Mouse (Mus musculus) CH12.LX (cell line): ENCODE measurements around the gene Cacng7. TPM values are rescaled to one million over a fixed set of nuclear protein-coding genes. Genes with fewer than 3 reads are reported as not detected.

Experiments used
- DNase-seq: peaks from one replicate; pipeline ENCODE4 v3.0.0-alpha.2; 2013; ENCODE audit errors: extremely low read depth
- H3K27ac ChIP-seq: 2 replicates; pipeline ENCODE4 v1.5.1; 2012; ENCODE audit warnings: low read depth, mild to moderate bottlenecking, control low read depth, moderate library complexity; ENCODE audit not compliant: insufficient read depth
- H3K27me3 ChIP-seq: replicated peaks from 2 replicates; pipeline ENCODE3; 2012; ENCODE audit warnings: inconsistent platforms
- H3K36me3 ChIP-seq, 2 experiments: replicated peaks in 1 of 2; 2 replicates each; pipeline versions ENCODE3 to v1.6.1; 2012; ENCODE audit warnings: inconsistent platforms in 1 of 2, low read length in 1 of 2, mild to moderate bottlenecking in 1 of 2, mixed read lengths in 1 of 2, moderate library complexity in 1 of 2; ENCODE audit not compliant: control insufficient read depth in 1 of 2, insufficient read depth in 1 of 2
- H3K4me1 ChIP-seq, 2 experiments: 2 replicates each; pipeline ENCODE4 v1.6.1; 2012; ENCODE audit warnings: inconsistent platforms in 1 of 2, moderate library complexity in 1 of 2; ENCODE audit not compliant: insufficient read depth in 2 of 2, control insufficient read depth in 1 of 2
- H3K4me2 ChIP-seq: 2 replicates; pipeline ENCODE4 v1.6.1; 2012; ENCODE audit warnings: low read depth, mild to moderate bottlenecking, control low read depth; ENCODE audit not compliant: poor library complexity, insufficient read depth, severe bottlenecking
- H3K4me3 ChIP-seq, 3 experiments: fragments of 150-350 bp in 1 of 3; sonication (generic) in 1 of 3; replicated peaks in 1 of 3; 2 replicates each; pipeline versions ENCODE3 to v1.5.1; 2011 to 2012; ENCODE audit warnings: low read depth in 2 of 3, low read length in 2 of 3, mild to moderate bottlenecking in 2 of 3, moderate library complexity in 2 of 3, control low read depth in 1 of 3, improper control_type of control experiment in 1 of 3, inconsistent platforms in 1 of 3, mixed read lengths in 1 of 3; ENCODE audit not compliant: poor library complexity in 1 of 3
- H3K79me2 ChIP-seq: replicated peaks from 2 replicates; pipeline ENCODE4 v1.6.1; 2012; ENCODE audit warnings: mild to moderate bottlenecking, moderate library complexity; ENCODE audit not compliant: control insufficient read depth, poor library complexity, insufficient read depth, severe bottlenecking; ENCODE audit errors: extremely low read depth
- H3K9ac ChIP-seq: 2 replicates; pipeline ENCODE4 v1.6.1; 2012; ENCODE audit warnings: low read depth, mild to moderate bottlenecking, control low read depth, moderate library complexity; ENCODE audit not compliant: insufficient read depth
- H3K9me3 ChIP-seq: replicated peaks from 2 replicates; pipeline ENCODE3; 2012; ENCODE audit warnings: low read length, inconsistent platforms, mixed read lengths
- BHLHE40 ChIP-seq: IDR thresholded peaks from 2 replicates; pipeline ENCODE4 v1.6.1; 2011; ENCODE audit warnings: mild to moderate bottlenecking, low read depth, low read length, improper control_type of control experiment
- CHD1 ChIP-seq: IDR thresholded peaks from 2 replicates; pipeline ENCODE4 v1.6.1; 2012; ENCODE audit warnings: low read depth, low read length, improper control_type of control experiment, inconsistent platforms
- CHD2 ChIP-seq: IDR thresholded peaks from 2 replicates; pipeline ENCODE4 v1.6.1; 2011; ENCODE audit warnings: low read length, improper control_type of control experiment
- E2F4 ChIP-seq: IDR thresholded peaks from 2 replicates; pipeline ENCODE4 v1.6.1; 2011; ENCODE audit warnings: low read depth, low read length, improper control_type of control experiment; ENCODE audit not compliant: insufficient replicate concordance
- ELF1 ChIP-seq: IDR thresholded peaks from 2 replicates; pipeline ENCODE4 v1.6.1; 2014; ENCODE audit warnings: low read depth, mild to moderate bottlenecking, inconsistent platforms, low read length, improper control_type of control experiment
- ETS1 ChIP-seq: conservative IDR thresholded peaks from 2 replicates; pipeline ENCODE4 v1.6.1; 2012; ENCODE audit warnings: low read depth, mild to moderate bottlenecking, inconsistent platforms, low read length, improper control_type of control experiment, moderate library complexity
- HCFC1 ChIP-seq: IDR thresholded peaks from 2 replicates; pipeline ENCODE4 v1.6.1; 2012; ENCODE audit warnings: low read depth, mild to moderate bottlenecking, inconsistent platforms, low read length, improper control_type of control experiment
- MAX ChIP-seq: IDR thresholded peaks from 2 replicates; pipeline ENCODE4 v1.6.1; 2011; ENCODE audit warnings: low read length, improper control_type of control experiment
- MAZ ChIP-seq: IDR thresholded peaks from 2 replicates; pipeline ENCODE4 v1.6.1; 2012; ENCODE audit warnings: low read depth, mild to moderate bottlenecking, inconsistent platforms, low read length, improper control_type of control experiment, moderate library complexity
- MEF2A ChIP-seq: IDR thresholded peaks from 2 replicates; pipeline ENCODE4 v1.6.1; 2014; ENCODE audit warnings: low read depth, mild to moderate bottlenecking, inconsistent platforms, low read length, improper control_type of control experiment, borderline replicate concordance
- MYC ChIP-seq: IDR thresholded peaks from 2 replicates; pipeline ENCODE4 v1.6.1; 2011; ENCODE audit warnings: low read depth, mild to moderate bottlenecking, improper control_type of control experiment, low read length
- PAX5 ChIP-seq: IDR thresholded peaks from 2 replicates; pipeline ENCODE4 v1.6.1; 2012; ENCODE audit warnings: low read length, inconsistent platforms, mixed read lengths
- POLR2A ChIP-seq: IDR thresholded peaks from 2 replicates; pipeline ENCODE4 v1.6.1; 2011; ENCODE audit warnings: low read depth, mild to moderate bottlenecking, improper control_type of control experiment, low read length
- RAD21 ChIP-seq: IDR thresholded peaks from 2 replicates; pipeline ENCODE4 v1.6.1; 2011; ENCODE audit warnings: low read depth, mild to moderate bottlenecking, low read length, improper control_type of control experiment, moderate library complexity
- TBP ChIP-seq: conservative IDR thresholded peaks from 2 replicates; pipeline ENCODE4 v1.6.1; 2011; ENCODE audit warnings: low read depth, low read length, improper control_type of control experiment
- ZC3H11A ChIP-seq: IDR thresholded peaks from 2 replicates; pipeline ENCODE4 v1.6.1; 2012; ENCODE audit warnings: low read depth, mild to moderate bottlenecking, inconsistent platforms, low read length, improper control_type of control experiment
- ZKSCAN1 ChIP-seq: IDR thresholded peaks from 2 replicates; pipeline ENCODE4 v1.6.1; 2012; ENCODE audit warnings: low read depth, inconsistent platforms, low read length, improper control_type of control experiment, borderline replicate concordance
- dilution Hi-C: fragments of 300-500 bp; cut with MboI; formaldehyde crosslinking; loops from 2 replicates; pipeline ENCODE4 v1.14.3; 2020; ENCODE audit warnings: low sequenced_read_pairs; ENCODE audit not compliant: extremely low pct_unique_long_range_greater_than_20kb, extremely low pct_ligation_motif_present
- in situ Hi-C: fragments of 300-500 bp; cut with MboI; formaldehyde crosslinking; loops from 3 replicates; pipeline ENCODE4 v1.14.3; 2019; ENCODE audit warnings: low sequenced_read_pairs, low pct_ligation_motif_present, low pct_unique_long_range_greater_than_20kb, mixed read lengths
- polyA plus RNA-seq: library from polyadenylated mRNA; unstranded; fragments of >175 nt; gene quantifications from 2 replicates; pipeline ENCODE4 v1.2.1, GENCODE M21; 2012; ENCODE audit warnings: low read depth; ENCODE audit not compliant: insufficient read length
- total RNA-seq, 2 experiments: library from RNA; depleted of rRNA; stranded (reverse); fragments of 300-350 nt in 1 of 2; fragments of >200 nt in 1 of 2; gene quantifications; 2 replicates each; pipeline ENCODE4 v1.2.3; 2012 to 2014

Cacng7 gene
- total and polyA plus RNA-seq, 3 experiments = 0.21 to 2.8 (median 0.28) TPM

GRCm38 (mm10) chr7:3332224-3332615 lies 535 bp upstream of the Cacng7 start:
- dilution Hi-C loops (no loop called here), in situ Hi-C loops (no loop called here)
- no peaks in the 10 kb centered on the region for H3K9me3 ChIP-seq
- no peak for DNase-seq
- H3K27me3 ChIP-seq = peaks cover 4% of the 10 kb centered on the region
- H3K27ac ChIP-seq = no peak overlapping the region
- no peak overlapping the region for H3K9ac ChIP-seq
- peak overlapping the region; percentile 35; the same call in 1 of the 2 replicates for H3K4me2 ChIP-seq
- no peaks in the 10 kb centered on the region for H3K36me3 ChIP-seq
- H3K4me3 ChIP-seq = no peak overlapping the region
- H3K79me2 ChIP-seq = no peaks in the 10 kb centered on the region
- H3K4me1 ChIP-seq = no peaks in the 10 kb centered on the region
- no peak for TF ChIP-seq ELF1
- TF ChIP-seq CHD1 = no peak
- no peak for TF ChIP-seq PAX5
- TF ChIP-seq ZKSCAN1 = no peak

GRCm38 (mm10) chr7:3333542-3333941 lies 787 bp downstream of the Cacng7 start:
- TF ChIP-seq CHD2 (no peak), TBP (no peak), BHLHE40 (no peak), MAX (no peak), MEF2A (no peak), POLR2A (no peak), PAX5 (no peak), E2F4 (no peak), ETS1 (no peak), MAZ (no peak), ZC3H11A (no peak), HCFC1 (no peak), RAD21 (no peak), MYC (no peak)

More at GRCm38 (mm10) chr7:3333542-3333941, 787 bp downstream of the Cacng7 start:
- DNase-seq = no peak
- no peak overlapping the region for H3K9ac ChIP-seq
- peaks cover 1% of the 10 kb centered on the region in 2 experiments; a peak in 2 of 4 replicates for H3K4me1 ChIP-seq
- no peaks in the 10 kb centered on the region for H3K36me3 ChIP-seq
- H3K4me2 ChIP-seq = no peak overlapping the region
- H3K9me3 ChIP-seq = no peaks in the 10 kb centered on the region
- H3K27me3 ChIP-seq = peaks cover 6% of the 10 kb centered on the region
- no peak overlapping the region for H3K4me3 ChIP-seq
- dilution Hi-C loops = no loop called here
- no peak overlapping the region for H3K27ac ChIP-seq
- in situ Hi-C loops = no loop called here
- no peaks in the 10 kb centered on the region for H3K79me2 ChIP-seq
